Mouse (Mus musculus) hindbrain, embryonic 13.5 days (tissue): Measurements from ENCODE around the gene Prdx5. TPM values are rescaled to one million over a fixed set of nuclear protein-coding genes. Genes with fewer than 3 reads are reported as not detected.

Experiments
- ATAC-seq: fragments of 200-750 bp; cut with Nextera tagmentation; 2 replicates; pipeline ENCODE4 v1.8.0; 2017; ENCODE audit warnings: moderate TSS enrichment; ENCODE audit not compliant: low FRiP score
- H3K27ac ChIP-seq: fragments of 300-500 bp; sonication (generic); 2 replicates; pipeline ENCODE4 v1.5.1; 2015; ENCODE audit warnings: inconsistent platforms, mild to moderate bottlenecking, moderate library complexity
- H3K27me3 ChIP-seq: fragments of 300-500 bp; sonication (generic); 2 replicates; pipeline ENCODE4 v1.6.1; 2015; ENCODE audit warnings: mild to moderate bottlenecking, inconsistent platforms
- H3K36me3 ChIP-seq: fragments of 300-500 bp; sonication (generic); 2 replicates; pipeline ENCODE4 v1.6.1; 2015; ENCODE audit warnings: mild to moderate bottlenecking, inconsistent platforms
- H3K4me1 ChIP-seq: fragments of 300-500 bp; sonication (generic); replicated peaks from 2 replicates; pipeline ENCODE4 v1.6.1; 2015; ENCODE audit warnings: inconsistent platforms
- H3K4me2 ChIP-seq: fragments of 300-500 bp; sonication (generic); 2 replicates; pipeline ENCODE4 v1.6.1; 2015; ENCODE audit warnings: inconsistent platforms, mild to moderate bottlenecking, moderate library complexity
- H3K4me3 ChIP-seq: fragments of 300-500 bp; sonication (generic); 2 replicates; pipeline ENCODE4 v1.5.1; 2015; ENCODE audit warnings: mild to moderate bottlenecking, inconsistent platforms
- H3K9ac ChIP-seq: fragments of 300-500 bp; sonication (generic); 2 replicates; pipeline ENCODE4 v1.6.1; 2015; ENCODE audit warnings: mild to moderate bottlenecking, inconsistent platforms
- H3K9me3 ChIP-seq: fragments of 300-500 bp; sonication (generic); 2 replicates; pipeline ENCODE4 v1.6.1; 2016; ENCODE audit warnings: inconsistent platforms
- WGBS: fragments of 180-500 bp; shearing (Covaris S2); methylation state at CpG from one replicate; pipeline ENCODE4 v1.1.7; 2015; 5-methylcytosine and 5-hydroxymethylcytosine counted together
- polyA plus RNA-seq: library from polyadenylated mRNA; unstranded; fragments of >200 nt; fragmentation: Nextera tagmentation; extraction: Ambion mirVana; gene quantifications from 2 replicates; pipeline ENCODE4 v1.2.1, GENCODE M21; 2015

The Prdx5 gene
- polyA plus RNA-seq, 1 experiment from 2014 or later, result 284 TPM

- WGBS, result 93% methylated on average over 14 of the region's 14 CpGs
- no peaks in the 10 kb centered on the region for H3K36me3 ChIP-seq
- H3K27me3 ChIP-seq, result no peaks in the 10 kb centered on the region
- H3K4me1 ChIP-seq, result no peaks in the 10 kb centered on the region
- H3K9ac ChIP-seq, result no peak overlapping the region
- H3K4me3 ChIP-seq, result no peak overlapping the region
- no peak overlapping the region for H3K27ac ChIP-seq
- ATAC-seq, result no peak
- 0 out of 2 replicates have a peak, but pooled peaks cover 8% of the 10 kb centered on the region for H3K9me3 ChIP-seq
- no peak overlapping the region for H3K4me2 ChIP-seq
These were observed 16.0 kb downstream of the Prdx5 start for GRCm38 (mm10) chr19:6893731-6894451.

GRCm38 (mm10) chr19:6892512-6892911, 17.4 kb downstream of the Prdx5 start:
- no peak overlapping the region for H3K4me3 ChIP-seq
- H3K4me1 ChIP-seq, result no peaks in the 10 kb centered on the region
- WGBS, result 67% methylated on average over 4 of the region's 4 CpGs
- 0 out of 2 replicates have a peak, but pooled peaks cover 8% of the 10 kb centered on the region for H3K9me3 ChIP-seq
- H3K36me3 ChIP-seq, result no peaks in the 10 kb centered on the region
- H3K9ac ChIP-seq, result no peak overlapping the region
- no peak overlapping the region for H3K4me2 ChIP-seq
- H3K27me3 ChIP-seq, result no peaks in the 10 kb centered on the region
- no peak for ATAC-seq
- no peak overlapping the region for H3K27ac ChIP-seq

- Histone ChIP-seq H3K4me2 (no peak overlapping the region), H3K27ac (no peak overlapping the region), H3K36me3 (no peaks in the 10 kb centered on the region), H3K4me1 (no peaks in the 10 kb centered on the region), H3K4me3 (no peak overlapping the region), H3K9me3 (peaks cover 13% of the 10 kb centered on the region), H3K27me3 (no peaks in the 10 kb centered on the region), H3K9ac (no peak overlapping the region)
- 90% methylated on average over 4 of the region's 4 CpGs for WGBS
- no peak for ATAC-seq
These were observed 31.9 kb downstream of the Prdx5 start for GRCm38 (mm10) chr19:6877965-6878364.

GRCm38 (mm10) chr19:6876799-6877198, 33.1 kb downstream of the Prdx5 start:
- no peak overlapping the region for H3K27ac ChIP-seq
- H3K36me3 ChIP-seq, result no peaks in the 10 kb centered on the region
- no peaks in the 10 kb centered on the region for H3K27me3 ChIP-seq
- no peaks in the 10 kb centered on the region for H3K4me1 ChIP-seq
- H3K4me3 ChIP-seq, result no peak overlapping the region
- H3K9me3 ChIP-seq, result peaks cover 13% of the 10 kb centered on the region
- no peak overlapping the region for H3K9ac ChIP-seq
- no peak overlapping the region for H3K4me2 ChIP-seq
- no peak for ATAC-seq

- no peak for ATAC-seq
- H3K27me3 ChIP-seq, result no peaks in the 10 kb centered on the region
These were observed 34.1 kb downstream of the Prdx5 start for GRCm38 (mm10) chr19:6875834-6876233.

GRCm38 (mm10) chr19:6874257-6874656, 35.6 kb downstream of the Prdx5 start:
- Histone ChIP-seq H3K4me1 (no peaks in the 10 kb centered on the region), H3K27me3 (no peaks in the 10 kb centered on the region), H3K4me2 (no peak overlapping the region), H3K9ac (no peak overlapping the region), H3K4me3 (no peak overlapping the region), H3K27ac (no peak overlapping the region), H3K9me3 (no peaks in the 10 kb centered on the region; the same call in 1 of the 2 replicates), H3K36me3 (no peaks in the 10 kb centered on the region)
- WGBS, result 88% methylated on average over 1 of the region's 1 CpGs
- no peak for ATAC-seq

More at GRCm38 (mm10) chr19:6875834-6876233, 34.1 kb downstream of the Prdx5 start:
- Histone ChIP-seq H3K9me3 (peaks cover 8% of the 10 kb centered on the region), H3K4me3 (no peak overlapping the region), H3K36me3 (no peaks in the 10 kb centered on the region), H3K4me1 (no peaks in the 10 kb centered on the region), H3K27ac (no peak overlapping the region), H3K9ac (no peak overlapping the region), H3K4me2 (no peak overlapping the region)
- 88% methylated on average over 6 of the region's 6 CpGs for WGBS

- Histone ChIP-seq H3K27ac (no peak overlapping the region), H3K36me3 (no peaks in the 10 kb centered on the region), H3K9me3 (no peaks in the 10 kb centered on the region; the same call in 1 of the 2 replicates), H3K27me3 (no peaks in the 10 kb centered on the region), H3K4me2 (no peak overlapping the region), H3K4me1 (no peaks in the 10 kb centered on the region), H3K4me3 (no peak overlapping the region), H3K9ac (no peak overlapping the region)
- 75% methylated on average over 3 of the region's 3 CpGs for WGBS
- no peak for ATAC-seq
These were observed 37.2 kb downstream of the Prdx5 start for GRCm38 (mm10) chr19:6872701-6873100.

- Histone ChIP-seq H3K4me2 (no peak overlapping the region), H3K9ac (no peak overlapping the region), H3K9me3 (no peaks in the 10 kb centered on the region; the same call in 1 of the 2 replicates), H3K4me3 (no peak overlapping the region), H3K27ac (no peak overlapping the region), H3K27me3 (no peaks in the 10 kb centered on the region), H3K4me1 (no peaks in the 10 kb centered on the region), H3K36me3 (no peaks in the 10 kb centered on the region)
- 65% methylated on average over 5 of the region's 5 CpGs for WGBS
- ATAC-seq, result no peak
These were observed 38.2 kb downstream of the Prdx5 start for GRCm38 (mm10) chr19:6871574-6872271.

- no peaks in the 10 kb centered on the region for H3K36me3 ChIP-seq
- no peaks in the 10 kb centered on the region for H3K4me1 ChIP-seq
- H3K27me3 ChIP-seq, result no peaks in the 10 kb centered on the region
- ATAC-seq, result no peak
- no peak overlapping the region for H3K4me3 ChIP-seq
- H3K9me3 ChIP-seq, result no peaks in the 10 kb centered on the region; the same call in 1 of the 2 replicates
- no peak overlapping the region for H3K4me2 ChIP-seq
- WGBS, result 8% methylated on average over 5 of the region's 5 CpGs
- no peak overlapping the region for H3K9ac ChIP-seq
- H3K27ac ChIP-seq, result no peak overlapping the region
These were observed 40.6 kb downstream of the Prdx5 start for GRCm38 (mm10) chr19:6869355-6869754.

- WGBS, result 95% methylated on average over 4 of the region's 4 CpGs
- H3K9me3 ChIP-seq, result no peaks in the 10 kb centered on the region
- H3K4me1 ChIP-seq, result peaks cover 5% of the 10 kb centered on the region; the same call in 1 of the 2 replicates
- no peak overlapping the region for H3K27ac ChIP-seq
- no peak overlapping the region for H3K9ac ChIP-seq
- no peak overlapping the region for H3K4me3 ChIP-seq
- no peaks in the 10 kb centered on the region for H3K36me3 ChIP-seq
- H3K4me2 ChIP-seq, result no peak overlapping the region
- ATAC-seq, result no peak
- no peaks in the 10 kb centered on the region for H3K27me3 ChIP-seq
These were observed 48.5 kb downstream of the Prdx5 start for GRCm38 (mm10) chr19:6861451-6861850.

GRCm38 (mm10) chr19:6860706-6861105, 49.2 kb downstream of the Prdx5 start:
- Histone ChIP-seq H3K4me2 (no peak overlapping the region), H3K4me3 (no peak overlapping the region), H3K4me1 (peaks cover 13% of the 10 kb centered on the region), H3K36me3 (no peaks in the 10 kb centered on the region), H3K9ac (no peak overlapping the region), H3K9me3 (no peaks in the 10 kb centered on the region), H3K27ac (no peak overlapping the region), H3K27me3 (0 out of 2 replicates have a peak, but pooled peaks cover 3% of the 10 kb centered on the region)
- no peak for ATAC-seq
- WGBS, result 91% methylated on average over 6 of the region's 6 CpGs

GRCm38 (mm10) chr19:6859971-6860370, 49.9 kb downstream of the Prdx5 start:
- no peak overlapping the region for H3K4me3 ChIP-seq
- H3K9me3 ChIP-seq, result no peaks in the 10 kb centered on the region
- peaks cover 20% of the 10 kb centered on the region for H3K4me1 ChIP-seq
- no peak for ATAC-seq
- H3K36me3 ChIP-seq, result no peaks in the 10 kb centered on the region
- no peak overlapping the region for H3K27ac ChIP-seq
- WGBS, result 89% methylated on average over 3 of the region's 3 CpGs
- H3K4me2 ChIP-seq, result no peak overlapping the region
- H3K9ac ChIP-seq, result no peak overlapping the region
- 0 out of 2 replicates have a peak, but pooled peaks cover 9% of the 10 kb centered on the region for H3K27me3 ChIP-seq
